In genomic region chr2:133481785-133482184, GRCm38 (mm10) we compare ENCODE assay signal across 23 mouse cellular contexts.
DNase-seq lines count a peak whose midpoint lies in the region.
"Had no signal": no experiment of that assay in that cellular context is flagged by ENCODE, and none has a peak within 500 bp of the region (broad histone marks: within the 10 kb centered on the region; RNA-seq: fewer than 3 reads in every experiment).

No protein-coding gene starts in this region.

- H3K36me3 ChIP-seq in macrophage (ENCODE audit: inconsistent target): no peaks in the 10 kb centered on the region
- H3K36me3 ChIP-seq: forebrain, embryonic 15.5 days; heart, embryonic 10.5 days; heart, embryonic 15.5 days; limb, embryonic 12.5 days; liver, embryonic 15.5 days; midbrain, embryonic 13.5 days had no signal

- no peak overlapping the region for H3K4me3 ChIP-seq in macrophage (ENCODE audit: inconsistent target)
- H3K4me3 ChIP-seq: forebrain, embryonic 15.5 days; gastrocnemius, adult 2 months; heart, embryonic 10.5 days; heart, embryonic 15.5 days; limb, embryonic 12.5 days; liver, embryonic 15.5 days; midbrain, embryonic 13.5 days had no signal

- H3K27ac ChIP-seq in macrophage: peak overlapping the region; percentile 90
- H3K27ac ChIP-seq: forebrain, embryonic 15.5 days; gastrocnemius, adult 2 months; heart, embryonic 10.5 days; heart, embryonic 15.5 days; limb, embryonic 12.5 days; liver, embryonic 15.5 days; midbrain, embryonic 13.5 days had no signal

- DNase-seq in cerebellum, adult 11-12 months: peak; percentile 28
- DNase-seq in cerebellum, adult 9-10 months: peak; percentile 11
- peak; percentile 31 to 48 for DNase-seq in cerebellum, postnatal 36 days
- DNase-seq in right cerebral cortex, postnatal 36 days (ENCODE audit: low spot score in 2 of 2): no peak
- DNase-seq in thymus, postnatal 14 days: no peak
- DNase-seq in lung, adult 18-20 months: no peak
- DNase-seq: adrenal gland, postnatal 25 days; B cell, adult 2 months; gastrocnemius, adult 2 months; heart, adult 11 months; kidney, adult 9 months; kidney, postnatal 14 days; layer of hippocampus, adult 9-11 months; lung, postnatal 36 days; thymus, adult 18-20 months; thymus, postnatal 36 days had no signal

- WGBS in macrophage (ENCODE audit: missing documents): 84% methylated on average over 3 of the region's 3 CpGs

- no peaks in the 10 kb centered on the region for H3K79me2 ChIP-seq in macrophage (ENCODE audit: inconsistent target)

Comparison
In these comparisons a context has a peak if more than half of its experiments do, and no peak if none do; other contexts are left out.
1. DNase-seq: peak in cerebellum, adult 11-12 months (single experiment), cerebellum, adult 9-10 months (single experiment) and cerebellum, postnatal 36 days (2 of 2); none in right cerebral cortex, postnatal 36 days (0 of 2), thymus, postnatal 14 days (single experiment) and lung, adult 18-20 months (0 of 2).